Mouse (Mus musculus): ENCODE results near the gene Gpr25. TPM values are rescaled to one million over a fixed set of nuclear protein-coding genes. Genes with fewer than 3 reads are reported as not detected.

Gene Gpr25
- 0.75 and 0.94 TPM in 2 replicates for polyA plus RNA-seq (2012)

DNA sequence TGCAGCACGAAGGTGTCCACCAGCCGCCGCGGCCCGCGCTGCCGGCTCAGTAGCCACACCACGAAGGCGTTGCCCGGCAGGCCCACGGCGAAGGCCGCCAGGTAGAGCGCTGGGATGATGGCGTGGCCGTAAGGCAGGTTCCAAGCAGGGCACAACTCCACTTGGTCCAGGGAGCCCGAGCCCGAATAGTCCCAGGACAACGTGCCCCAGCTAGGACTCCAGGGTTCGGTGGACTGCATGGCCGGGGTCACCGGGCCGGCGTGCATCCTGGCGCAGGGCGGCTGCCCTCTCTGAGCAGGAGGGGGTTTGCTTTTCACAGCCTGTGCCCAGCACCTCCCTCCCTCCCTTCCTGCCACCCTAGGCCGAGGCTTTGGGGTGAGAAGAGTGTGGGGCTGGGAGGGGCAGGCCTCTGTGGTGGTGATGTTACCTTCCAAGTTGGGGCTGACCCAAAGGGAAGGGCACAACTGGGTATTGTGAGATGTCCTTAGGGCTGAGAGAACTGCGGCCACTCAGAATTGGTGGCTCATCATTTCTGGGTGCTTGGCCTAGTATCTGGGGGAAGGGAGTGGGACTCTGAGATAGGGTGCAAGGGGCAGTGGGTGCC is at the start of gene Gpr25:
Gene Gpr25 (minus strand): TSS at position 239 of the 604 bp plus-strand sequence.

DNA sequence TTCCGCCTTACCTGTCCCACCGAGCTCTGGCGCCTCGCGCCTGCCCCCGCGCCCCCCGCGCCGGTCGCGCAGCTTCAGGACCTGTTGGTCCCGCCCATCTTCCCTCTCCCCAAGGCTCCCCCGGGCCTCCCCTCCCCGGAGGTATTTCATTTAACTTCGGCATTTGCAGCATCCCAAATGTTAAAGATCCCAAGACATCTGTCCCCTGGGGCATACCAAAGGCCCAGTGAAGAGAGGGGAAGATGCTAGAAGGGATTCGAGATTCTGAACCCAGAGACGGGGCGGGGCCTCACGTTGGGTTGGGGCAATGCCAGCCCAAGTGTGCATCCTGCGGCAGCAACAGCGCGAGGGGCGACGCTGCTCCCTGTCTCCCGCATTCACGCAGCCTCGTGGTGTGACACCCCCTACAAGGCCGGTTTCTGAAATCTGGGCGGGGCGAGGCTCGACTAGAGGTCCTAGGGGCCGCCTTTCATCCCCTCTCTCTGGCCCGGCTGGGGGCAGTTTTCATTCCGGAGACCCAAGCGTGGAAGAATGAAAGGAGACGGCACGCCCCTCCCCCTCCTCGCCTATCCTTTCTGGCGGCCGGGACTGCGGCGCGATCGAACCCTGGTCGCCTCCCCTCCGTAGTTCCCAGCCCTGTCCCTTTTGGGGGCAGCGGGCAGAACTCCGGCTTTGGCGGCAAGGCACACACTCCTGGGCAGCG is 26.6 kb downstream of the Gpr25 start, which contains the start of gene Inava:
Gene Inava (minus strand): TSS at position 373 of the 703 bp plus-strand sequence.

DNA sequence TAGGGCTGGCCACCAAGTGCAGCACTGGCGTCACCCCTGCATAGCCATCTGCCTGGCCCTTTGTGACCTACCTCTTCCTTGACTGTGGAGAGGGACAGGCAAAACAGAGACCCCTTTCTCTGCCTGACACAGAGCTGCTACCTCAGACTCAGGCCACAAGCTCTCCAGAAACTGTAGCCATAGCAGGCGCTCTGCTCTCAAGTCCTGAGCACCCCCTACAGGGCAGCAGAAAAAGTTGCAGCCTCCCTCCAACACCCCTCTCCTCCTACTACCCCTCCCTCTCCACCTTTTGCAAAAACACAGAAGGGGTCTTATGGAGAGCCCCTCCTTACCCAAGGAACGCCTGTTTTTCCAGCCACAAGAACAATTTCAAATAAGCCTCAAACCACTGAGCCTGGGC is 47.9 kb downstream of the Gpr25 start, which contains the start of gene Mroh3:
Gene Mroh3 (minus strand): TSS at position 26 of the 400 bp plus-strand sequence.

Other genes with a start within 250 kb of the Gpr25 start
- gene Ascl5, start 210.1 kb downstream of the Gpr25 start, polyA plus RNA-seq (2012) = 0.13 TPM in 1 of 2 replicates, not detected in the other
- gene Cacna1s, start 208.1 kb downstream of the Gpr25 start, polyA plus RNA-seq (2012) = 0.06 and 0.22 TPM in 2 replicates
- gene Kif21b, start 129.5 kb downstream of the Gpr25 start, polyA plus RNA-seq (2012) = 18.6 and 20.0 TPM in 2 replicates
- not detected in 2 replicates for gene Mroh3, start 48.0 kb downstream of the Gpr25 start, polyA plus RNA-seq (2012)
- 0.22 and 0.51 TPM in 2 replicates for gene Inava, start 26.6 kb downstream of the Gpr25 start, polyA plus RNA-seq (2012)
- gene Camsap2, start 85.2 kb upstream of the Gpr25 start, polyA plus RNA-seq (2012) = 3.1 and 3.3 TPM in 2 replicates
- gene Ddx59, start 154.4 kb upstream of the Gpr25 start, polyA plus RNA-seq (2012) = 1.2 and 1.7 TPM in 2 replicates
- 0.51 and 0.52 TPM in 2 replicates for gene Kif14, start 205.5 kb upstream of the Gpr25 start, polyA plus RNA-seq (2012)